Mouse (Mus musculus) left cerebral cortex, postnatal 36 days (tissue): Measurements from ENCODE around the gene Tmem268. TPM values are rescaled to one million over a fixed set of nuclear protein-coding genes. Genes with fewer than 3 reads are reported as not detected.

Experiments used
- DNase-seq, 2 experiments: peaks; one replicate each; pipeline ENCODE4 v3.0.0; 2021 to 2022; ENCODE audit warnings: low spot score in 2 of 2, mixed read lengths in 1 of 2
- intact Hi-C: fragments of 180-260 bp; cut with DNase I; formaldehyde crosslinking; loops from one replicate; pipeline ENCODE4 v1.15.1; 2025
- total RNA-seq, 2 experiments: library from RNA; stranded (reverse); gene quantifications; 2 replicates each; pipeline ENCODE4 v1.2.3; 2021

Gene Tmem268
- total RNA-seq, 2 experiments from 2014 or later = 14.0 to 14.6 TPM

DNA sequence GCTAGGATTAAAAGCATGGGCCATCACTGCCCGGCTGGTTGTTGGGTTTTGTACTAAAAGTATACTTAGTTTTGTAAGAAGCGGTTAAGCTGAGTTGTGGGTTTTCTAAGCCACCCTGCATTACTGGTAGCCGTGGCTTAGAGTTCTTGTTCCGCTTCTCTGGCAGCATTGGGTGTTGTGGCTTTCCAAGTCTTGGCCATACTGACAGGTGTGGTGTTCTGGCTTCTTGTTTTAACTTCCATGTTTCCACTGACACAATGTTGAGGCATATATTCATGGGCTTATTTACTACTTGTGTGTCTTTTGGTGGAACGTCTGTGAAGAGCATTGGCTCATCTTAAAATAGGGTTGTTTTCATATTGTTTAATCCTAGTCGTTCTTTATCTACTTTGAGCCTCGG is 31.4 kb downstream of the Tmem268 start:
- peak in 1 of 2 experiments; percentile 1 for DNase-seq
- intact Hi-C loops = no loop called here

DNA sequence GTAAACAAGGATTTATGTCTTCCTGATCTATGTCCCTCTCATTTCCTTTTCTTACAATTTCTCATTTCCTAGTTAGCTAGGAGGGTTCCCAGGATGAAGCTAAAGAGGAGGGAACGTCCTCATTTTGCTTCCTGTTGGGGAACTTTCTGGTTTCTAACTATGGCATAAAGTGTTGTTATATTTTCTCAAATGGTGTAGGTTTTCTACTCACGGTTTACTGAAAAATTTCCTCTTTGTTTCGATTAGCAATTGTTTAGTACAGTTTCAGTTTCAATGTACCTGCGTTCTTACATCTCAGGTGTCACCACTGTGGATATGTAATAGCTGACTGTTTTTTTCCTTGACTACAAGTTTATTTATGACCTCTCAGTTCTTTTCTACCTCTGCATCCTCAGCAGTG is 32.0 kb downstream of the Tmem268 start:
- intact Hi-C loops = no loop called here
- no peak for DNase-seq

DNA sequence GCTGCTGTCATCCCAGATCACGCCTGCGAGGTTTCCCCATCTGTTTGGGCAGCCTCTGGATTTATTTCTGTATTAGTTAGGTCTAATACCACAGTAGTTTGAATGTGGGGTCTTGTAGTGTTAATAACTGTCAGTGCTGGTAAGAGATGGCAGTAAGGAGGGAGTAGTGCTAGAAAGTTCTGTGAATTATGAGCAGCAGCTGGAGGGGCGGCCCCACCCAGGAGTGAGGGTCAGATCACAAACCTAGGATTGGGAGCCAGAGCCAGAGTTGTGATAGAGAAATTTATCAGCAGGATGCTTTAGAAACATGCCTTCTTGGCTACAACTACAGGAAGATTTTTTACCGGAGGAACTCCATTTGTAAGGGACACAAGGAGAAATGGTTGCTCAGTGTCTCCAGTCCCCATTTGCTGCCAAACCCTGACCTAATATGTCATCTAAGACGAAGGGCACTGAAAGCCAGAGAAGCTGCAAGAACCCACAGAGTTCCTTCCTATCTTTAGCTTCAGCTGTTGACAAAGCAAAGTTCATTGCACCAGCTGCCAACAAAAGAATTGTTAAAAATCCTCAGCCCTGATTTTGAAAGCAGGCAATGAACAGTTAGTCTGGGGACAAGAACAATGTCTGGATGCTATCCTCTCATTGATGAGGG is 36.0 kb downstream of the Tmem268 start:
- DNase-seq = no peak
- intact Hi-C loops = no loop called here

DNA sequence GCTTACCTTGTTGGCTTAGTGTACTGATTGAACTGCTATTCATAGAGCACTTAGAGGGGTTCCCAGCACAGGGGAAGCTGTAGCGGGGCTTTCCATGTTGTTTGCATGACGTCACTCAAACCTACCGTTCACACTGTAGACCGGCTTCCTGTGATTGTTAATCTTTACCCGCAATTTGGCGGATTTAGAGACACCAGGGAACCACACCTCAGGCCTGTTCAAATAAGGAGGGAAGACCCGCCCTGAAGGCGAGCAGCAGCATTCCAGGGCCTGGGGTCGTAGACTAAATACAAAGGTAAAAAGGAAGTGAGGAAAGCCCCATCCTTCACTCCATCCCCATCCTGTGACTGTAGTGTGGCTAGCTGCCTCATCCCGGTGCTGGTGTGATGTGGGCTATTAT is 36.7 kb downstream of the Tmem268 start:
- DNase-seq = no peak
- intact Hi-C loops = no loop called here

DNA sequence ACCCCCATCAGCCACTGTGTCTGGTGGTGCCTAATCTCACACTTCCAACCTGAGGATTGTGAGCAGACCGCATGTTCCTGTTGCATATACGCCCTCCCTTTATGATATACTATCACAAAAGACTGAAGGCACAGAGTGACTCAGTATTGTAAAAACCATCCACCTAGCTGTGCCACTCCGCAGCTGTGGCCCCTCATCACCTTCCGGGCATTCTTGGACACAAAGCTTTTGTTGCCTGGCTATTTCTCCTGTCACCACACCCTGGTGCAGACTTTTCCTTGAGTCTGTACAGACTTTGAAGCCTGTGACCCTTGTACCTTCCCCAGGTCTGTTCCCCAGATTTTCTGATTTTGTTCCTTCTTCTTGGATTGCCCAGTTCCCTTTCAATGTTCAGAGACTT is 37.4 kb downstream of the Tmem268 start:
- DNase-seq = no peak
- intact Hi-C loops = no loop called here

DNA sequence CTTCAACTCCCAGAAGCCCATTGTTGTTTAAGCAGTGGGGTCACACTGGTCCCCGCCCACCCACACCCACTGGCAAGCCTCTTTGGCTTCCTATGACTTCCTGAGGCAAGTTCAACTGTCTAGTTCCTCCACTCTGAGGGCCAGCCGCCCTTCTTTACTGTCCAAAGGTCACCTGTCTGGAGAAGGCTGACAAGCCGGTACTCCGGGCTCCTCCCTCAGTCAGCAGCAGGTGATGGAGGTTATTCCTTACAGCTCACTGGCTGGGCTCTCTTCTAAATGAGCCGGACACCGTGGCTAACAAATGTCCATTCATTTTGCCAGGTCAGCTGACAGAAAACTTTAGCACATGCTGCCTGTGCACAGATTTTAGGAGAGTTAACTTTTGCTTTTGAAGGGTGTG is 42.2 kb downstream of the Tmem268 start:
- intact Hi-C loops = no loop called here
- no peak for DNase-seq

DNA sequence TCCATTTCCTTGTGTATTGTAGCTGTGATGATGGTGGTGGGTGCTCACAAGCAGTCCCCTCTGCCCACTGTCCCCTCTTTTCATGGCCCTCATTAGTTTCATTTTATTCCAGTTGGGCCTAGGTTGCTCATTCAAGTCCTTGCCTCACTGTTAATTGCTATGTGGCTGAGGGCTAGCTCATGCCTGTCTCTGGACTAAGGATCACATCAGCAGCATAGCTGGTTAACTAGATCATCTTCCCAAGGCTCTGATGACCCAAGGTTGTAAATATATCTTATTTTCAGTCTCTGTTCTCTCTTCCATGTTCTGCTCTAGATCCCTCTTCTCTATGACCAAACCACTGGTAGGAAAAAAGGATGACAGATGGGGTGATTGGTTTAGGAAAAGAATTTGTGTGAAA is 42.7 kb downstream of the Tmem268 start:
- no peak for DNase-seq

DNA sequence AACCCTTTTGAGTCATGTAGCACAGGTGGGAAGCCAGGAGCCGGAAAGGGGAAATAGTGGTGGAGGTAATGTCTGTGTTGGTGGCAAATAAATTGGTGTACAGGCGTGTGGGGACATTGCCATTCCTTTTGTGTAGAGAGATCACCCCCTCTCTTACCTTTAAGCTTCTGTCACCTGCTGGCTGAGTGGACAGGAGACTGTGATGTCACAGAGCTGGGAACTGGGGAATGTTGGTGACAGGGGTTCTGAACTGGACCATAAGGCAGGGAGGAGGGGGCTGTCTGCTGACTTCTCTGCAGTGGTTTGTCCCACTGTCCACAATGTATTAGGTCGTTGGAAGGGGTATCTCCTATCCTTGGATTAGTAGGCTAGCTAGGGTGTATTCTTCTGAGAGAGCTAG is 46.4 kb downstream of the Tmem268 start, which contains the start of gene Gm11213:
Gm11213 (minus strand) TSS at position 317 of the 400 bp plus-strand sequence.
- DNase-seq = no peak
- intact Hi-C loops = no loop called here

More for the DNA sequence above, 42.7 kb downstream of the Tmem268 start:
- intact Hi-C loops = no loop called here

DNA sequence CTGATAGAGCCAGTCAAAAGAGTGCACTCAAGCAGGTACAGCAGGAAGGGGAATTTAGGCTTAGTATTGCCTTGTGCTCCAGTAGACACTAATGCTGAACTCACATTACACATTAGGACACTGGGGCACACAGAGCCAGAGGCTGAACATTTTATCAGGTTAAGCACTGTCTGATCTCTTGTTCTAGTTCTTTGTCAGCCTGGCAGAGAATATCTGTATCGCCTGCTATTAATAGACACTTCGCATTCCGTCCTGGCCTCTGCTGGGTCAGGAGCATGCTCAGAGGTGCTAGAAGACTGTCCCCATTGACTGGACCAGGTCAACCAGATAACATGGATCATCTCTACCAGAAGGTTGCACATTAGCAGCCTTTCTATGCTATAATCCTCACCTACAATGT is 47.0 kb downstream of the Tmem268 start:
- intact Hi-C loops = no loop called here
- no peak for DNase-seq

DNA sequence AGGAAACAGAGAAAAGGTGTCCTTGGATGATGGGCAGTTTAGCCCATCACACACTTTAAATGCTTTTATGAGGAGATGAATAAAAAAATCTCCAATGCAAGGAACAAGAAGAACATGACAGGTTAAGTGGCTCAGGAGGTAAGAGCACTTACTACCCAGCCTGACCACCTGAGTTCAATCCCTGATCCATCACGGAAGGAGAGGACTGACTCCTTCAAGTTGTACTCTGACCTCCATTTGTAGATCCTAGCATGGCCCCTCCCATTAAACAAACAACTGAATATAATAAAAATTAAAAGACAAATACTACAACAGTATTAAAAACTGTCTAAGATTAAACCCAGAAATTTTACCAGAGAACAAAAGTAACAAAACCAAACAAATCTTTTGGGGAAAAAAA is 47.4 kb downstream of the Tmem268 start:
- intact Hi-C loops = no loop called here
- DNase-seq = no peak

DNA sequence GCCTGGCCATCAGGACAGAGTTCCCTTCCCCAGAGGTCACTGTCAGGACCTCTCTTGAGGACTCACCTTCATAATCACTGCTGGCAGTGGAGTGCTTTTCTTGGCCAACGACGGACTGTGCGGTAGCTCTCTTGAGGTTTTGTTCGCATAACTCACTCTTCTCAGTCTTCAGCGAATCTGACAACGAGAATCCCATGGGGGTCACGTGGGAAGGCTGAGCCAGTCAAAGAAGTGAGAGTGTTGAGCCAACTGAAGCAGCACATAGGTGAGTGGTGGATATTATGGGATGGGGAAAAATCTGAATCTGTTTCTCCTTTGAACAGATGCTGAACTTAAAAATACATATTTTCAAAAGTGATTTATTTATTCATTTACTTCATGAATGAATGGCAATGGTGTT is 49.8 kb downstream of the Tmem268 start:
- intact Hi-C loops = no loop called here

DNA sequence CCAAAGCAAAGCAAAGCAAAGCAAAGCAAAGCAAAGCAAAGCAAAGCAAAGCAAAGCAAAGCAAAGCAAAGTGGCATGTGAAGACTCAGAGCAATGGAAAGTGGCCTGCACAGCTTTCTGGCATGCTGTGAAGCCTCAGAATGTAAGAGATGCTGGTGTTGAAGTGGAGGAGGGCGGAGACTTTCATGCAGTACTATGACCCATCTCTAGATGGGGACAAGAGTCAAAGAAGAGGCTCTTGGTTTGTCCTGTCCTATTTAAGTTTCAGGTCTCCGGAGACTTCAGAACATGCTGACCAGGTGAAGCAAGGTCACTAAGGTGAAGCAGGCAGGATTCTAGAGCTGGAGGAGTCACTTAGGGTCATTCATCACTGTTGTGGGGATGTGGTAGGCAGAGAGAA is 63.3 kb downstream of the Tmem268 start:
- DNase-seq = no peak
- intact Hi-C loops = no loop called here

More for the DNA sequence above, 49.8 kb downstream of the Tmem268 start:
- DNase-seq = no peak

DNA sequence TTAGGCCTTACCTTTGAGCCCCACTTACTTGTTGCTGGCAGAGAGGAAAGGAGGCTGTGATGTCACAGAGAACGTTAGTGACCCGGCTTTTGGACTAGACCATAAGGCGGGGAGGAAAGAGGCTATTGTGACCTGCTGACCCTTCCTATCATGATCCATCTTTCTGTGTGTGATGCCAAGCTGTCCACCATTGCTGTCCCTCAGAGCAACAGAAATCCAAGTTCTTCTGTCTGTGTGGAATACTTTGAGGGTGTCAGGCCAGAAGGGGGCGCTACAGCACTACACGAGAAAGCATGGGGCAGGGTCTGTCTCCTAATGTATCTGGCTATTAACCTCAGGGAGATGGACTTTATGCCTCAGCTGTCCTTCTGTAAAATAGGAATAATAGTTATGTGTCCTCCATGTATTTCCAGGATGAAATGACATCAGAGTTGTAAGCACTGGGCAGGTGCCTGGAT is 63.8 kb downstream of the Tmem268 start, which contains the start of gene Tex48:
Tex48 (minus strand) TSS at position 51 of the 458 bp plus-strand sequence.
- DNase-seq = no peak
- intact Hi-C loops = no loop called here

DNA sequence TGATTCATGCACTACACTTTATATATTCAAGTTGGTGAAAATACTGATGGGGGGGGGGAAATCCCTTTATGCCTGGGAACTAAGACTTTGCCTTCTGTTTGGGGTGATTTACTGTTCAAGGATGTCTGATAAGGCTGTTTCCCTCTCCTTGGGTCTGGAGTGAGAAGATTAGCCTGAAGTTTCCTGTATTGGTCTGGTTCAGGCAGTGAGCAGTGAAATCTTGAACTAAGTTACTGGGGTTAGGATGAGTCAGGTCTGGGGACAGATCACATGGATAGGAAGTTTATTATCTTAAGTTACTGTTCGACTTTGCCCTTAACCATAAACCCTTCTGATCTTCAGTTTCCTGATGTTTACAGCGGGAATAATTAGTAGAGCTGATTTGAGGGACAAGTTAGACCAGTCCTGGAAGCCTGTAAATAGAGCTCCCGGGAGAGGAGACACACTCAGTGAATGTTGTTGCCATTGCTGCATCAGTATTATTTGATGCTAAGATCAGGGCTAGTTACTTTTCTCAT is 67.0 kb downstream of the Tmem268 start:
- intact Hi-C loops = no loop called here
- no peak for DNase-seq

DNA sequence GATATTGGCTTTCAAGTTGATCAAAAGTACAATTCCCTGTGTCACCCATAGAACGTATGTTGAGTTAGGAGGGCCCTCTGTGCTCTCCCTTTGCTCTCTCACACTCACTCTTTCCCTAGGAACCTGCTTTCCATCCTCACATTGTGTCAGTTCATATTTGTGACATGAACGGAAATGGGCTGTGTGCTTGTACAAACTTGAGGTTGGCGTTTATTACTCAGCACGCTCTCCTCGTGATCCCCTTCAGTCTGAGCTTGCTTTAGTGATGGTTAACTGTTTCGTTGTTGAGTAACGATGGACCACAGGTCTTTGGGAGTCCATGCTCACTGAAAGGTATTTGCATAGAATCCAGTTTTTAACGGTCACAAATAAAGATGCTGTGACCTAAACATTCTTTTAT is 68.5 kb downstream of the Tmem268 start:
- intact Hi-C loops = no loop called here
- DNase-seq = no peak

DNA sequence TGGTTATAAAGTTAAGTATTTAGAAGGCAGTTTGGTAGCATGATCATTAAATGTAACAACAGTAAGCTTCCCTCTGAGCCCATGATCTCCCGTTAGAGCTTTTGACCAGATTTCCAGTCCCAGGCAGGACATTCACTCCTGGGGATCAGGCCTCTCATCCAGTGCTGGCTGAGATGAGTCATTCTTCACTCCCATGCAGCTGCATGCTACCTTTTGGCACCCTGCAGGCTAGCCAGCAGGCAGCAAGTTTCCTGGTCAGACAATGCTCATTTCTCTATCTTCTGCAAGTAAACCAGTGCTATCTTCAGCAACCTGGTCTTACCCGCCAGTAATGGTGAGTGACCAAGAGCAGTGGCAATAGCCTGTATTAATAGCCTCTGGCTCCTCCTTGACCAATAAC is 74.6 kb downstream of the Tmem268 start:
- DNase-seq = no peak
- intact Hi-C loops = no loop called here

Other genes starting within 250 kb of the Tmem268 start
- gene Orm1, start 214.2 kb upstream of the Tmem268 start, total RNA-seq = not detected
- gene Orm3, start 202.6 kb upstream of the Tmem268 start, total RNA-seq = not detected
- gene Orm2, start 196.3 kb upstream of the Tmem268 start, total RNA-seq = not detected
- 1 to 10 TPM; 2.5 to 4.4 TPM for gene Akna, start 155.4 kb upstream of the Tmem268 start, total RNA-seq
- 10 to 100 TPM; 41.5 to 50.6 TPM for gene Whrn, start 62.8 kb upstream of the Tmem268 start, total RNA-seq
- gene Atp6v1g1, start 14.0 kb upstream of the Tmem268 start, total RNA-seq = 100 to 1,000 TPM; 133 to 150 TPM
- not detected for gene Gm11213, start 46.5 kb downstream of the Tmem268 start, total RNA-seq
- not detected for gene Tex48, start 63.6 kb downstream of the Tmem268 start, total RNA-seq
- gene Gm11214, start 104.6 kb downstream of the Tmem268 start, total RNA-seq = not detected
- under 1 TPM; 0.11 to 0.12 TPM for gene Tnfsf15, start 186.3 kb downstream of the Tmem268 start, total RNA-seq